12 mouse cellular contexts compared by ENCODE assay signal in genomic region chr12:4006079-4006478, GRCm38 (mm10). TPM values are rescaled to one million over a fixed set of nuclear protein-coding genes. Genes with fewer than 3 reads are reported as not detected.
DNase-seq lines count a peak whose midpoint lies in the region; ATAC-seq and TF ChIP-seq lines count a peak whose summit lies in the region.
"Had no signal": no experiment of that assay in that cellular context is flagged by ENCODE, and none has a peak within 500 bp of the region (broad histone marks: within the 10 kb centered on the region; RNA-seq: fewer than 3 reads in every experiment).

No protein-coding gene starts in this region.

- H3K4me1 ChIP-seq in heart, embryonic 16.5 days (ENCODE audit: control insufficient read depth, insufficient read depth, low read length): peaks cover 28% of the 10 kb centered on the region

- 69% methylated on average over 7 of the region's 7 CpGs for WGBS in heart, embryonic 16.5 days

- H3K36me3 ChIP-seq in heart, embryonic 16.5 days (ENCODE audit: control insufficient read depth, insufficient read depth): no peaks in the 10 kb centered on the region
- H3K36me3 ChIP-seq: kidney, embryonic 15.5 days had no signal

- no peak for TF ChIP-seq CTCF in layer of hippocampus, adult 2 months (conservative IDR thresholded peaks at IDR 0.05)

- no peak overlapping the region for H3K4me3 ChIP-seq in layer of hippocampus, adult 2 months
- H3K4me3 ChIP-seq in heart, embryonic 16.5 days (ENCODE audit: low read length): no peak overlapping the region
- H3K4me3 ChIP-seq: kidney, embryonic 15.5 days had no signal

- H3K9ac ChIP-seq in heart, embryonic 16.5 days (ENCODE audit: low read length): peak overlapping the region; percentile 29; the same call in 1 of the 2 replicates
- H3K9ac ChIP-seq: kidney, embryonic 15.5 days had no signal

- ATAC-seq in heart, embryonic 16.5 days (replicated peaks; ENCODE audit: extremely low read depth, insufficient read depth, low FRiP score): 0 out of 2 replicates have a peak, but pooled peaks have one; percentile 14

- H3K9me3 ChIP-seq in heart, embryonic 16.5 days (replicated peaks; ENCODE audit: control insufficient read depth, low read length): no peaks in the 10 kb centered on the region
- H3K9me3 ChIP-seq: kidney, embryonic 15.5 days had no signal

- no peak overlapping the region for H3K4me2 ChIP-seq in heart, embryonic 16.5 days (ENCODE audit: low read depth, low read length)
- H3K4me2 ChIP-seq: kidney, embryonic 15.5 days had no signal

- H3K27me3 ChIP-seq in heart, embryonic 16.5 days (ENCODE audit: control insufficient read depth, insufficient read depth, low read length): no peaks in the 10 kb centered on the region
- H3K27me3 ChIP-seq: kidney, embryonic 15.5 days had no signal

- peak overlapping the region; percentile 88 for H3K27ac ChIP-seq in layer of hippocampus, adult 2 months
- H3K27ac ChIP-seq in heart, embryonic 16.5 days (ENCODE audit: low read length): no peak overlapping the region
- H3K27ac ChIP-seq: kidney, embryonic 15.5 days had no signal

- peak; percentile 27 to 39 for DNase-seq in layer of hippocampus, adult 2 months (ENCODE audit: low spot score in 2 of 2)
- no peak for DNase-seq in layer of hippocampus, adult 11-12 months (ENCODE audit: low spot score)
- peak; percentile 69 for DNase-seq in MN1 (ENCODE audit: low spot score)
- peak; percentile 85 for DNase-seq in cerebellum, adult 11 months
- no peak for DNase-seq in urinary bladder, postnatal 25 days (ENCODE audit: low spot score)
- no peak for DNase-seq in gastrocnemius, adult 8-10 months (ENCODE audit: low spot score in 2 of 2)
- no peak for DNase-seq in kidney, adult 9 months
- DNase-seq: gastrocnemius, postnatal 25 days; thymus, postnatal 14 days had no signal

RNA-seq across cellular contexts. Expression of gene Efr3b, which starts 32.6 kb away (rescaled TPM):
- total RNA-seq in layer of hippocampus, adult 2 months (2021): 100 to 1,000 TPM in 1 of 2 experiments, 10 to 100 TPM in 1; 91.8 to 104 TPM
- 4.6 and 5.4 TPM in 2 replicates for polyA plus RNA-seq in heart, embryonic 16.5 days (2015; fragmentation: Nextera tagmentation; extraction: Ambion mirVana)
- 1 to 10 TPM; 2.0 to 5.9 (median 3.4) TPM for total RNA-seq in gastrocnemius, adult 8-10 months (2022)

RNA-seq across cellular contexts. Expression of gene Pomc, which starts 51.3 kb away (rescaled TPM):
- total RNA-seq in layer of hippocampus, adult 2 months (2021): 1 to 10 TPM; 1.7 to 3.1 TPM
- polyA plus RNA-seq in heart, embryonic 16.5 days (2015; fragmentation: Nextera tagmentation; extraction: Ambion mirVana): 1.3 and 1.7 TPM in 2 replicates
- under 1 TPM in 1 of 4 experiments, not detected in 3; 0.24 TPM for total RNA-seq in gastrocnemius, adult 8-10 months (2022)
- polyA plus RNA-seq: liver, adult 2 months had no signal

Comparison
In these comparisons a context has a peak if more than half of its experiments do, and no peak if none do; other contexts are left out.
1. DNase-seq: peak in layer of hippocampus, adult 2 months (2 of 2), MN1 (single experiment) and cerebellum, adult 11 months (single experiment); none in layer of hippocampus, adult 11-12 months (single experiment), urinary bladder, postnatal 25 days (single experiment), gastrocnemius, adult 8-10 months (0 of 2) and kidney, adult 9 months (single experiment).
2. RNA of gene Efr3b, which starts 32.6 kb away (total RNA-seq): 91.8 to 104 TPM in layer of hippocampus, adult 2 months; 2.0 to 5.9 TPM in gastrocnemius, adult 8-10 months; every median in the first group is over 10 times any median in the second.